Mouse (Mus musculus) gastrocnemius, postnatal 14 days (tissue): ENCODE data around the gene Gimap7. TPM values are rescaled to one million over a fixed set of nuclear protein-coding genes. Genes with fewer than 3 reads are reported as not detected.

Source experiments
- DNase-seq: peaks from one replicate; pipeline ENCODE4 v3.0.0; 2021; ENCODE audit warnings: mixed read lengths
- intact Hi-C: fragments of 180-260 bp; cut with DNase I; formaldehyde crosslinking; loops from one replicate; pipeline ENCODE4 v1.15.1; 2025; ENCODE audit warnings: low total_unique reads
- total RNA-seq, 2 experiments: library from RNA; stranded (reverse); gene quantifications; 2 replicates each; pipeline ENCODE4 v1.2.3; 2021

Gene Gimap7
- total RNA-seq, 2 experiments from 2014 or later = not detected

DNA sequence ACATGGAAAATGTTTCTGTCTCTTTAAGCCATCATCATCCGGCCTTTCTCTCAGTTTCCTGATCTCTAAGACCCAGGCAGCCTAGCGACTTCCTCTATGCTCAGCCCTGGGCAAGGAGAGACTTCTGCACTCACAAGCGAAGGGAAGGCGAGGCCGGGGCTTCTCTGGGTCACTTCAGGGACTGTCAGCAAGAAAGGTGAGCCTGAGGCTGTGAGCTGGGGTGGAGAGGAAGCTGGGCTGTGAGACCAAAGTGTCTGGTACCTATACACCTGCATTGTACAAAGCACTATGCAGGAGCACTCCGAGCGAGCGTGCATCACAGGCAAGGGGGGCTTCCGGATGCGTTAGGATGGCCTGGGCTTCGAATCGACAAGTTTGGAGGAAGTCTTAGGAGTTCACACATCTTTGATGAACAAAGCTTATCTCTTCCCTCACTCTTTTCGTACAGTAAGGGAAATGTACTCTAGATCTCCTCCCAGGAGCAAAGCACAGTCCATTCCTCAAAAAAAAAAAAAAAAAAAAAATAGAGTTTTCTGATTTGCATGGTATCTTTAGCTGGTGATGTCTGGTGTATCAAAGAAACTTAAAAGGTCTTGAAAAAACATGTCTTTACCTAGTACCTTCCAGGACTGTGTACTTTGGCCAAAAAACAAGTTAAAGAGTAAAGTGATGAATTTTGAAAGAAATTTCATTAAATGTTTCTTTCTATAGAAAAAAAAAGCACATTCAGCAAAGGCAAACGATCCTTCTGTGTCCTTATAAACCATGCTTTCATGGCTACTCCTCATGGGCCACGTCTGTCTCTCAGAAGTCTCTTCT, 20.7 kb downstream of the Gimap7 start, which contains the start of gene Gimap1:
Gene Gimap1 (plus strand): TSS at position 94 of the 819 bp plus-strand sequence.
- DNase-seq = no peak
- intact Hi-C loops = no loop called here

DNA sequence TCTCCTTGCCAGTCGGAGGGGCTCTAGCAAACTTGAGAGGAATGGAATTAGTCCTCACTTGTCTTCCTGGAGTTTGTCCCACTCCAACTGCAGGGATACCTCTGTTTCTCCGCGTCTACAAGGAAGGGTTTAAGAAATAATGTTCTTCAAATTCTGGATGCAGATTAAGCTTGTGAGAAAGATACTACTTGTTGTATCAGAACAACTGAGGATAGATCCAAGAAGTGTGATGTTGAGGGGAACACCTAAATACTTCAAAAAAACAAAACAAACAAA, 21.3 kb downstream of the Gimap7 start:
- intact Hi-C loops = no loop called here
- DNase-seq = no peak

- no peak for DNase-seq
- intact Hi-C loops = no loop called here
Observed at GRCm38 (mm10) chr6:48740501-48741169, 22.2 kb downstream of the Gimap7 start.

DNA sequence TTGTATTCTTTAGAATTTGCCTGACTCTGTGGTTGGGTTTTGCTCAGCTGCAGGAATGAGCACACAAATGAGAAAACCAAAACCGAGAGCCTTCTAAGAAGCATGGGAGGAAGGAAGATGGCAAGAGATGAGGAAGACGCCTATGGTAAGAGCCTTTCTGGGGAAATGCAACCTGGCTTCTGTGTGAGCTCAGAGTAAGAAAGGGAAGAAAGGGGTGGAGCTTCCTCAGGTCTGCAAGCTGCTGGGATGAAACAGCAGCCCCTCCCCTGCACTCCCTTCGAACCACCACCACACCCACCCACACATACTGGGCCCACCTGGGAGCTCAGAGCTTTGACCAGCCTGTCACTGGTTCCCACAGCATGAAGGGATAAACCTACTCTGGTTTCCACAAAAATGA, 22.9 kb downstream of the Gimap7 start:
- DNase-seq = no peak
- intact Hi-C loops = no loop called here

DNA sequence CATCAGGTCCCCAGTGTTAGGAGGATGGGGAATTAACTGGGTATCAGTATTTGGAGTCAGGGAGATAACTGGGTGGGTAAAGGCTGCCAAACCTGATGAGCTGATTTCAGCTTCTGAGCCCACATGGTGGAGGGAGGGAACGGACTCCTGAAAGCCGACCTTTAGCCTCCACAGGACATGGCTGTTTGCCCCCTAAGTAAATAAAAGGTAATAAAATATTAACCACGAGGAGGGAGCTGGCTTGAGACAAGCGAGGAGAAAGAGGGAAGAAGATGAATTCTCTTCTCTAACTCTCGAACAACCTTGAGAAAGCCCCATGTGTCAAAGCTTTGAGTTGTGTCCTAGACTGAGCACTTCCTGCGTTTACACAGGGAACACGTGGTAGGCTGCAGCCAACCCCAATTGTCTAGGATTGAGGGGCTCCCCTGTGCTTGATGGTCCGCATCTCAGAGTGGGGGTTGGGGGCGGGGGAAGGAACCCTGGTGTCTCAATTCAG, 23.3 kb downstream of the Gimap7 start:
- DNase-seq = no peak
- intact Hi-C loops = no loop called here

GRCm38 (mm10) chr6:48742422-48743351, 24.3 kb downstream of the Gimap7 start:
- no peak for DNase-seq

GRCm38 (mm10) chr6:48745490-48745889, 27.1 kb downstream of the Gimap7 start:
- no peak for DNase-seq
- intact Hi-C loops = no loop called here

More at GRCm38 (mm10) chr6:48742422-48743351, 24.3 kb downstream of the Gimap7 start:
- intact Hi-C loops = no loop called here

GRCm38 (mm10) chr6:48745959-48746889, 27.8 kb downstream of the Gimap7 start, which contains the start of gene Gimap5:
Gene Gimap5, plus strand, starts transcription at chr6:48746197.
- intact Hi-C loops = no loop called here
- peak; percentile 22 for DNase-seq

GRCm38 (mm10) chr6:48747091-48747966, 28.9 kb downstream of the Gimap7 start:
- intact Hi-C loops = no loop called here
- DNase-seq = no peak

DNA sequence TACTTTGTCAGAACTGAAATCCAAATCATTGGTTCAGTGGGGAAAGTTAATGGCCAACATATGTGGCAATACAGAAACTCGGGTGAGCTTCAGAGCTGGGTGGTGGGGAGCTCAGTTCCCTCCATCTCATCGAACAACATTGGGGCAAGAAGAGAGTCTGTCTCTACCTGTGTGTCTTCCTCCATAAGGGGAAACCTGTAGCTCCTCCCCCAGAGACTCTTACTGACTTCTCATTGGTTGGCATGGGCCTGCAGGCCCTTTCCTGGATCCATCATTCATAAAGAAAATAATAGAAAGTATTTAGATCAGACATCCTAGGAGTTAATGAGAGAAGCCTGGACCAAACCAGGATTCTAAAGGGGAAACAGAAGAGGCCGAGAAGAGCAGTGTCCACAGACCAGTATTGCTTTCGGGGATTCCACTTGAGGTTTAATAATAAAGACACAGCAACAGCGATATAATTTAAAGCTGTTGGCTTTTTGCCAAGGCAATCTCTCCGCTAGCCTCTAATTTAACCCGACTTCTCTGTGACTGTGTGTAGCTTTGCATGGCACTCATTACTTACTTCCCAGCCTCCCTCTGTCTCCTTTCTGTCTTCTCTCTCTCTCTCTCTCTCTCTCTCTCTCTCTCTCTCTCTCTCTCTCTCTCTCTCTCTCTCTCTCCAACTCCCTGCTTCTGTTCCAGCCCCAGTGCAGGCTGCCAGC, 45.3 kb downstream of the Gimap7 start:
- intact Hi-C loops = no loop called here
- no peak for DNase-seq

- intact Hi-C loops = no loop called here
Observed at GRCm38 (mm10) chr6:48764496-48764895, 46.1 kb downstream of the Gimap7 start.

DNA sequence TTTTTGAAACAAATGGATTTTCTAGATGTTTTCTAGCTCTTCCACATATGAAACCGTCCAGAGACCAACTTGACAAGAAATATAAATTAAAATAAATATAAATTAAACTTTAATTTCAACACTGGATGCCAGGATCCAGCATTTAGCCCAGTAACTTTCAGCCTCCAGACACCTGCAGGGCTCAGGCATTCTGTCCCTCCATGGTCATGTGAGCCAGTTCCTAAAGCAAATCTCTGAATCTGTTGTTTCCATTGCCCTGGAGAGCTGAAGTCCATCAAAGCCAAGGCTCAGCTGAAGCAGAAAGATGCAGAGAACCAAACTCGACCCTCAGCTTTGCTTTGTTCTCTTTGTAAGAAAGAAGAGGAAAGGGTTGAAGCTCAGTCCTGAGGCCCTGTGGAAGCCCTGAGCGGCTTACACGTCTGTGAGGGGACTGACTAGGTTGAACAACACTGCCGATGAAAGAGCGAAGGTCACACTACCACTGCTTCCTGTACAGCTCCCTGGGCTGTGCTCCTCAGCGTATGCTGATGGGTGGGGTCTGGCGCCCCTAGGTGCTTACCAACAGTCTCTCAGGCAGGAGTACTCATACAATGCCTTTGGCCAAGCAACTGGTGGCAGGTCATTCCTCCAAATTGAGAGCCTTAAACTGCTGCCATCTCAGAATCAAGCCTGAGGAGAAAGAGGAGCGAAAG, 49.9 kb downstream of the Gimap7 start:
- no peak for DNase-seq
- intact Hi-C loops = no loop called here

More at GRCm38 (mm10) chr6:48764496-48764895, 46.1 kb downstream of the Gimap7 start:
- no peak for DNase-seq

GRCm38 (mm10) chr6:48768933-48769332, 50.5 kb downstream of the Gimap7 start:
- intact Hi-C loops = no loop called here
- no peak for DNase-seq

GRCm38 (mm10) chr6:48770696-48771095, 52.3 kb downstream of the Gimap7 start, which contains the start of gene Gimap3:
Gene Gimap3, minus strand, starts transcription at chr6:48770851.
- no peak for DNase-seq
- intact Hi-C loops = loop anchor here (5.0 kb wide), 1 partner anchor 123 kb away; the partner anchor contains the start of gene Gimap8

- intact Hi-C loops = loop anchor here (5.0 kb wide), 1 partner anchor 125 kb away; the partner anchor contains the start of gene Gimap8
Observed at GRCm38 (mm10) chr6:48772030-48772429, 53.6 kb downstream of the Gimap7 start.

More at GRCm38 (mm10) chr6:48772030-48772429, 53.6 kb downstream of the Gimap7 start:
- peak; percentile 77 for DNase-seq
